Mouse (Mus musculus): ENCODE measurements around the gene Pcdh9. TPM values are rescaled to one million over a fixed set of nuclear protein-coding genes. Genes with fewer than 3 reads are reported as not detected.

Gene Pcdh9
- polyA plus RNA-seq, 1 experiment, result 0.30 TPM

- no peak overlapping the region for H3K4me3 ChIP-seq (ENCODE audit: insufficient read depth, low read depth, low read length)
- no peaks in the 10 kb centered on the region for H3K4me1 ChIP-seq (ENCODE audit: control insufficient read depth, insufficient read depth, low read length)
- H3K36me3 ChIP-seq (ENCODE audit: control insufficient read depth, insufficient read depth, low read length), result no peaks in the 10 kb centered on the region
- TF ChIP-seq POLR2A (IDR thresholded peaks at IDR 0.05; ENCODE audit: low read depth, low read length) (no peak), CTCF (conservative IDR thresholded peaks at IDR 0.05; ENCODE audit: insufficient read depth, insufficient read length, low read depth, low read length) (no peak)
- H3K27me3 ChIP-seq (replicated peaks; ENCODE audit: control insufficient read depth, insufficient read depth, low read length), result no peaks in the 10 kb centered on the region
- DNase-seq, result no peak
- H3K27ac ChIP-seq (ENCODE audit: insufficient read depth, low read depth, low read length), result no peak overlapping the region
- WGBS, result 74% methylated on average over 5 of the region's 5 CpGs
Observed at GRCm38 (mm10) chr14:93888346-93888745, 2.1 kb downstream of the Pcdh9 start.

GRCm38 (mm10) chr14:93887066-93887465, 3.4 kb downstream of the Pcdh9 start:
- Histone ChIP-seq H3K36me3 (ENCODE audit: control insufficient read depth, insufficient read depth, low read length) (no peaks in the 10 kb centered on the region), H3K27ac (ENCODE audit: insufficient read depth, low read depth, low read length) (no peak overlapping the region), H3K4me3 (ENCODE audit: insufficient read depth, low read depth, low read length) (no peak overlapping the region), H3K4me1 (ENCODE audit: control insufficient read depth, insufficient read depth, low read length) (no peaks in the 10 kb centered on the region), H3K27me3 (replicated peaks; ENCODE audit: control insufficient read depth, insufficient read depth, low read length) (no peaks in the 10 kb centered on the region)
- WGBS, result 63% methylated on average over 7 of the region's 7 CpGs
- DNase-seq, result no peak
- TF ChIP-seq CTCF (conservative IDR thresholded peaks at IDR 0.05; ENCODE audit: insufficient read depth, insufficient read length, low read depth, low read length) (no peak), POLR2A (IDR thresholded peaks at IDR 0.05; ENCODE audit: low read depth, low read length) (no peak)

- 73% methylated on average over 11 of the region's 11 CpGs for WGBS
- Histone ChIP-seq H3K4me3 (ENCODE audit: insufficient read depth, low read depth, low read length) (no peak overlapping the region), H3K27me3 (replicated peaks; ENCODE audit: control insufficient read depth, insufficient read depth, low read length) (no peaks in the 10 kb centered on the region), H3K27ac (ENCODE audit: insufficient read depth, low read depth, low read length) (no peak overlapping the region), H3K4me1 (ENCODE audit: control insufficient read depth, insufficient read depth, low read length) (no peaks in the 10 kb centered on the region), H3K36me3 (ENCODE audit: control insufficient read depth, insufficient read depth, low read length) (no peaks in the 10 kb centered on the region)
- TF ChIP-seq CTCF (conservative IDR thresholded peaks at IDR 0.05; ENCODE audit: insufficient read depth, insufficient read length, low read depth, low read length) (no peak), POLR2A (IDR thresholded peaks at IDR 0.05; ENCODE audit: low read depth, low read length) (no peak)
- no peak for DNase-seq
Observed at GRCm38 (mm10) chr14:93885551-93886084, 4.9 kb downstream of the Pcdh9 start.

- peak; percentile 30 for DNase-seq
- Histone ChIP-seq H3K4me3 (ENCODE audit: insufficient read depth, low read depth, low read length) (no peak overlapping the region), H3K27ac (ENCODE audit: insufficient read depth, low read depth, low read length) (no peak overlapping the region), H3K4me1 (ENCODE audit: control insufficient read depth, insufficient read depth, low read length) (no peaks in the 10 kb centered on the region), H3K36me3 (ENCODE audit: control insufficient read depth, insufficient read depth, low read length) (no peaks in the 10 kb centered on the region), H3K27me3 (replicated peaks; ENCODE audit: control insufficient read depth, insufficient read depth, low read length) (no peaks in the 10 kb centered on the region)
- TF ChIP-seq POLR2A (IDR thresholded peaks at IDR 0.05; ENCODE audit: low read depth, low read length) (no peak), CTCF (conservative IDR thresholded peaks at IDR 0.05; ENCODE audit: insufficient read depth, insufficient read length, low read depth, low read length) (peak; percentile 58)
- 1% methylated on average over 2 of the region's 2 CpGs for WGBS
Observed at GRCm38 (mm10) chr14:93884467-93884866, 6.0 kb downstream of the Pcdh9 start.

- H3K4me1 ChIP-seq (ENCODE audit: control insufficient read depth, insufficient read depth, low read length), result no peaks in the 10 kb centered on the region
- no peak overlapping the region for H3K27ac ChIP-seq (ENCODE audit: insufficient read depth, low read depth, low read length)
- TF ChIP-seq POLR2A (IDR thresholded peaks at IDR 0.05; ENCODE audit: low read depth, low read length), result no peak
- no peak for TF ChIP-seq CTCF (conservative IDR thresholded peaks at IDR 0.05; ENCODE audit: insufficient read depth, insufficient read length, low read depth, low read length)
- no peaks in the 10 kb centered on the region for H3K27me3 ChIP-seq (replicated peaks; ENCODE audit: control insufficient read depth, insufficient read depth, low read length)
- DNase-seq, result no peak
- WGBS, result 64% methylated on average over 1 of the region's 1 CpGs
- no peaks in the 10 kb centered on the region for H3K36me3 ChIP-seq (ENCODE audit: control insufficient read depth, insufficient read depth, low read length)
- H3K4me3 ChIP-seq (ENCODE audit: insufficient read depth, low read depth, low read length), result no peak overlapping the region
Observed at GRCm38 (mm10) chr14:93880071-93880470, 10.4 kb downstream of the Pcdh9 start.

- H3K36me3 ChIP-seq (ENCODE audit: control insufficient read depth, insufficient read depth, low read length), result no peaks in the 10 kb centered on the region
- no peak for TF ChIP-seq CTCF (conservative IDR thresholded peaks at IDR 0.05; ENCODE audit: insufficient read depth, insufficient read length, low read depth, low read length)
- no peak for TF ChIP-seq POLR2A (IDR thresholded peaks at IDR 0.05; ENCODE audit: low read depth, low read length)
- H3K4me1 ChIP-seq (ENCODE audit: control insufficient read depth, insufficient read depth, low read length), result no peaks in the 10 kb centered on the region
- no peak for DNase-seq
- H3K27ac ChIP-seq (ENCODE audit: insufficient read depth, low read depth, low read length), result no peak overlapping the region
- whole genome bisulfite sequencing, result 92% methylated on average over 1 of the region's 1 CpGs
- no peaks in the 10 kb centered on the region for H3K27me3 ChIP-seq (replicated peaks; ENCODE audit: control insufficient read depth, insufficient read depth, low read length)
- H3K4me3 ChIP-seq (ENCODE audit: insufficient read depth, low read depth, low read length), result no peak overlapping the region
Observed at GRCm38 (mm10) chr14:93875968-93876367, 14.5 kb downstream of the Pcdh9 start.

- Histone ChIP-seq H3K4me1 (ENCODE audit: control insufficient read depth, insufficient read depth, low read length) (no peaks in the 10 kb centered on the region), H3K27ac (ENCODE audit: insufficient read depth, low read depth, low read length) (no peak overlapping the region), H3K36me3 (ENCODE audit: control insufficient read depth, insufficient read depth, low read length) (no peaks in the 10 kb centered on the region), H3K4me3 (ENCODE audit: insufficient read depth, low read depth, low read length) (no peak overlapping the region), H3K27me3 (replicated peaks; ENCODE audit: control insufficient read depth, insufficient read depth, low read length) (no peaks in the 10 kb centered on the region)
- TF ChIP-seq CTCF (conservative IDR thresholded peaks at IDR 0.05; ENCODE audit: insufficient read depth, insufficient read length, low read depth, low read length), result no peak
- no peak for TF ChIP-seq POLR2A (IDR thresholded peaks at IDR 0.05; ENCODE audit: low read depth, low read length)
- no peak for DNase-seq
Observed at GRCm38 (mm10) chr14:93868211-93868610, 22.3 kb downstream of the Pcdh9 start.
